Mouse (Mus musculus): Measurements from ENCODE around the gene Tdrkh. TPM values are rescaled to one million over a fixed set of nuclear protein-coding genes. Genes with fewer than 3 reads are reported as not detected.

Tdrkh gene
- total and polyA plus RNA-seq, 3 experiments: not detected

- dilution Hi-C loops (cut with MboI; ENCODE audit: extremely low pct_ligation_motif_present, extremely low pct_unique_long_range_greater_than_20kb, low sequenced_read_pairs): no loop called here
- Histone ChIP-seq H3K27ac (ENCODE audit: insufficient read depth, low read depth) (no peak overlapping the region), H3K4me1 (ENCODE audit: control insufficient read depth in 1 of 2, insufficient read depth in 2 of 2) (peaks cover 0 to 4% of the 10 kb centered on the region in 2 experiments; a peak in 1 of 4 replicates), H3K36me3 (replicated peaks in 1 of 2; ENCODE audit: control insufficient read depth in 1 of 2, insufficient read depth in 1 of 2, low read length in 1 of 2) (no peaks in the 10 kb centered on the region), H3K27me3 (replicated peaks) (peaks cover 7% of the 10 kb centered on the region), H3K4me3 (replicated peaks in 1 of 3; ENCODE audit: low read depth in 2 of 3, low read length in 2 of 3, poor library complexity in 1 of 3) (no peak overlapping the region), H3K79me2 (replicated peaks; ENCODE audit: control insufficient read depth, extremely low read depth, insufficient read depth, poor library complexity, severe bottlenecking) (no peaks in the 10 kb centered on the region), H3K9me3 (replicated peaks; ENCODE audit: low read length) (no peaks in the 10 kb centered on the region), H3K9ac (ENCODE audit: insufficient read depth, low read depth) (no peak overlapping the region), H3K4me2 (ENCODE audit: insufficient read depth, low read depth, poor library complexity, severe bottlenecking) (no peak overlapping the region)
- in situ Hi-C loops (cut with MboI; ENCODE audit: low pct_ligation_motif_present, low pct_unique_long_range_greater_than_20kb, low sequenced_read_pairs): no loop called here
- no peak for TF ChIP-seq ETS1 (conservative IDR thresholded peaks at IDR 0.05; ENCODE audit: low read depth, low read length)
- no peak for TF ChIP-seq UBTF (IDR thresholded peaks at IDR 0.05; ENCODE audit: low read depth, low read length)
- TF ChIP-seq MAZ (IDR thresholded peaks at IDR 0.05; ENCODE audit: low read depth, low read length): no peak
- no peak for TF ChIP-seq JUN (IDR thresholded peaks at IDR 0.05; ENCODE audit: insufficient read depth, low read depth, low read length)
- TF ChIP-seq TBP (conservative IDR thresholded peaks at IDR 0.05; ENCODE audit: low read depth, low read length): no peak
- TF ChIP-seq RCOR1 (conservative IDR thresholded peaks at IDR 0.05; ENCODE audit: low read depth, low read length): no peak
- TF ChIP-seq SIN3A (IDR thresholded peaks at IDR 0.05; ENCODE audit: low read length): no peak
- no peak for TF ChIP-seq NELFE (IDR thresholded peaks at IDR 0.05; ENCODE audit: low read depth, low read length)
- TF ChIP-seq KAT2A (IDR thresholded peaks at IDR 0.05; ENCODE audit: insufficient replicate concordance, low read length): no peak
- TF ChIP-seq ZNF384 (IDR thresholded peaks at IDR 0.05; ENCODE audit: low read depth, low read length): no peak
- no peak for TF ChIP-seq POLR2AphosphoS2 (IDR thresholded peaks at IDR 0.05; ENCODE audit: low read depth, low read length)
- no peak for TF ChIP-seq BHLHE40 (IDR thresholded peaks at IDR 0.05; ENCODE audit: low read depth, low read length)
- TF ChIP-seq MAFK (IDR thresholded peaks at IDR 0.05; ENCODE audit: insufficient replicate concordance, low read length): no peak
- no peak for TF ChIP-seq CTCF (conservative IDR thresholded peaks at IDR 0.05 in 1 of 2, IDR thresholded peaks at IDR 0.05 in 1 of 2; ENCODE audit: low read depth in 2 of 2, low read length in 2 of 2)
- no peak for TF ChIP-seq MXI1 (IDR thresholded peaks at IDR 0.05; ENCODE audit: low read depth, low read length)
- no peak for TF ChIP-seq POLR2A (IDR thresholded peaks at IDR 0.05; ENCODE audit: low read depth, low read length)
- TF ChIP-seq MAX (IDR thresholded peaks at IDR 0.05; ENCODE audit: low read length): no peak
- no peak for DNase-seq (ENCODE audit: extremely low read depth)
Observed at GRCm38 (mm10) chr3:94396851-94397250, 16.2 kb upstream of the Tdrkh start.

GRCm38 (mm10) chr3:94398217-94398616 is 14.9 kb upstream of the Tdrkh start, which contains the start of gene Lingo4:
TSS of gene Lingo4 (plus strand) at chr3:94398517.
- no peak within 1 kb of the TSS for H3K4me2 ChIP-seq (ENCODE audit: insufficient read depth, low read depth, poor library complexity, severe bottlenecking)
- H3K27ac ChIP-seq (ENCODE audit: insufficient read depth, low read depth): no peak within 1 kb of the TSS
- H3K27me3 ChIP-seq (replicated peaks): peaks cover 7% of the 10 kb centered on the region
- no peak for TF ChIP-seq TCF12 (IDR thresholded peaks at IDR 0.05; ENCODE audit: low read depth, low read length)
- TF ChIP-seq E2F4 (IDR thresholded peaks at IDR 0.05; ENCODE audit: insufficient replicate concordance, low read depth, low read length): no peak
- no peak for TF ChIP-seq EP300 (IDR thresholded peaks at IDR 0.05; ENCODE audit: low read length)
- TF ChIP-seq MEF2A (IDR thresholded peaks at IDR 0.05; ENCODE audit: borderline replicate concordance, low read depth, low read length): no peak
- TF ChIP-seq ZMIZ1 (IDR thresholded peaks at IDR 0.05; ENCODE audit: low read depth, low read length): no peak
- no peak within 1 kb of the TSS for H3K9ac ChIP-seq (ENCODE audit: insufficient read depth, low read depth)
- in situ Hi-C loops (cut with MboI; ENCODE audit: low pct_ligation_motif_present, low pct_unique_long_range_greater_than_20kb, low sequenced_read_pairs) (no loop called here), dilution Hi-C loops (cut with MboI; ENCODE audit: extremely low pct_ligation_motif_present, extremely low pct_unique_long_range_greater_than_20kb, low sequenced_read_pairs) (no loop called here)
- no peaks in the 10 kb centered on the region for H3K79me2 ChIP-seq (replicated peaks; ENCODE audit: control insufficient read depth, extremely low read depth, insufficient read depth, poor library complexity, severe bottlenecking)
- no peaks in the 10 kb centered on the region for H3K36me3 ChIP-seq (replicated peaks in 1 of 2; ENCODE audit: control insufficient read depth in 1 of 2, insufficient read depth in 1 of 2, low read length in 1 of 2)
- DNase-seq (ENCODE audit: extremely low read depth): no peak
- H3K9me3 ChIP-seq (replicated peaks; ENCODE audit: low read length): no peaks in the 10 kb centered on the region
- H3K4me3 ChIP-seq (replicated peaks in 1 of 3; ENCODE audit: low read depth in 2 of 3, low read length in 2 of 3, poor library complexity in 1 of 3): no peak within 1 kb of the TSS
- H3K4me1 ChIP-seq (ENCODE audit: control insufficient read depth in 1 of 2, insufficient read depth in 2 of 2): no peaks in the 10 kb centered on the region
